Mouse (Mus musculus) liver, postnatal 0 days (tissue): ENCODE data around the gene Kidins220.

Source experiments
- CTCF ChIP-seq: sonication (generic); IDR thresholded peaks from 2 replicates; pipeline ENCODE4 v1.5.1; 2016; ENCODE audit warnings: antibody characterized with exemption, low read depth
- EP300 ChIP-seq: IDR thresholded peaks from 2 replicates; pipeline ENCODE4 v1.6.1; 2016; ENCODE audit warnings: antibody characterized with exemption, low read depth, mild to moderate bottlenecking

DNA sequence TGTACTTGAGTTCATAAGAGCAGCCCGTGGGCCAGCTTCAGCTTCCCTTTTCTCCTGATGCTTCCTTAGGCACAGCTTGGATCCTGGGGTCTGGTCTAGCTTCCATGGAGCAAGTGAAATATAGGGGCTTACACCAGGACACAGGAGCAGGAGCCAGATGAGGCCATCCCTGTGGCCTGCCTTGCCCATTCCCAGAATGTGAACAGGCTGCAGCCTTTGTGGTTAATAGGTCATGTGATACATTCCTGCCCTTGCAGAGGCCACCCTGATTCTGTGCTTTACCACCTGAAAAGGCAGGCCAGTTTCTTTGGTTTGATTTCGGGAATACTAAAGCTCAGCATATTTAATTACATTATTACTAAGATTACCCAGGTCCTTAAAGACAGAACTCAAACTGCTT, 69.3 kb downstream of the Kidins220 start:
- TF ChIP-seq CTCF (no peak), EP300 (no peak)
